Mouse (Mus musculus): ENCODE data around the gene Zfp991. TPM values are rescaled to one million over a fixed set of nuclear protein-coding genes. Genes with fewer than 3 reads are reported as not detected.

Gene Zfp991
- total RNA-seq, 2 experiments from 2014 or later, result 28.4 to 64.7 TPM

Other genes with a start within 250 kb of the Zfp991 start
- not detected in 2 replicates for gene Gm21411, start 222.4 kb upstream of the Zfp991 start, total RNA-seq (2015)
- not detected in 2 replicates for gene Gm21411, start 222.4 kb upstream of the Zfp991 start, total RNA-seq (2017)
- gene Zfp989, start 160.1 kb upstream of the Zfp991 start, total RNA-seq (2015), result not detected in 2 replicates
- gene Zfp989, start 160.1 kb upstream of the Zfp991 start, total RNA-seq (2017), result 0.07 TPM in 1 of 2 replicates, not detected in the other
- gene Rex2, start 110.2 kb upstream of the Zfp991 start, total RNA-seq (2015), result 0.07 TPM in 1 of 2 replicates, not detected in the other
- gene Rex2, start 110.2 kb upstream of the Zfp991 start, total RNA-seq (2017), result not detected in 2 replicates
- gene Zfp988, start 173.6 kb downstream of the Zfp991 start, total RNA-seq (2015), result 0.07 and 0.74 TPM in 2 replicates
- gene Zfp988, start 173.6 kb downstream of the Zfp991 start, total RNA-seq (2017), result not detected in 2 replicates
- 0.30 TPM in 1 of 2 replicates, not detected in the other for gene Zfp978, start 229.3 kb downstream of the Zfp991 start, total RNA-seq (2015)
- not detected in 2 replicates for gene Zfp978, start 229.3 kb downstream of the Zfp991 start, total RNA-seq (2017)

All from megakaryocyte progenitor cell, adult 5-6 weeks (primary cell).